Mouse (Mus musculus) ES-Bruce4 (cell line): ENCODE results near the gene Nup210.

ENCODE experiments used
- CTCF ChIP-seq: IDR thresholded peaks from one replicate; pipeline ENCODE4 v1.8.1; 2011; ENCODE audit warnings: low read depth, low read length
- POLR2A ChIP-seq: IDR thresholded peaks from one replicate; pipeline ENCODE4 v1.8.1; 2011; ENCODE audit warnings: low read length; ENCODE audit not compliant: insufficient read depth

DNA sequence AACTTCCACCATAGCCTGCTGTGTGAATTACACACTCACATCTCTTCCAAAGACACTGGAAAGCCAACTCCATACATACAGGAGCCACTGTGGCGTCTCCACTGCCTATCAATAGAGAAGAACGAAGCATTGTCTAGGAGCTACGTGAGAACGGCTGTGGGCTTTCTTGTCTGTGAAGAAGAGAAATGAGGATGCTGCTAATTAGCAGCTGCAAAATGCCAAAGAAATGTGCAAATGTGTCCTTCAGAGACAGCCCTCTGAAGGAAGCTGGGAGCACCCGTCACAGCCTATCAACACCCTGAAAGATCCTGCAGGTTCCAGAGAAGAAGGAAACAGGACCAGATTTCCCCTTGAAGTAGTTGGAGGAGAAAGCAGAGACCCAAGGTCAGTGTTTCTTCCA, 69.2 kb downstream of the Nup210 start:
- no peak for TF ChIP-seq POLR2A
- TF ChIP-seq CTCF: no peak
